Mouse (Mus musculus) neural tube, embryonic 15.5 days (tissue): ENCODE measurements around the gene Gm6871. TPM values are rescaled to one million over a fixed set of nuclear protein-coding genes. Genes with fewer than 3 reads are reported as not detected.
"Not testable (repeated sequence)": the region's sequence is repeated elsewhere in the genome, so short reads cannot be mapped to it uniquely, and the experiment has no call there.

Experiments used
- ATAC-seq: fragments of 200-750 bp; cut with Nextera tagmentation; 2 replicates; pipeline ENCODE4 v1.8.0; 2017; ENCODE audit warnings: mild to moderate bottlenecking, moderate TSS enrichment, moderate library complexity; ENCODE audit not compliant: low FRiP score
- H3K27ac ChIP-seq: fragments of 300-500 bp; sonication (generic); replicated peaks from 2 replicates; pipeline ENCODE4 v1.5.1; 2015; ENCODE audit warnings: mild to moderate bottlenecking, inconsistent platforms
- H3K27me3 ChIP-seq: fragments of 300-500 bp; sonication (generic); replicated peaks from 2 replicates; pipeline ENCODE4 v1.6.1; 2015; ENCODE audit warnings: inconsistent platforms
- H3K36me3 ChIP-seq: fragments of 300-500 bp; sonication (generic); 2 replicates; pipeline ENCODE4 v1.6.1; 2015; ENCODE audit warnings: inconsistent platforms
- H3K4me1 ChIP-seq: fragments of 300-500 bp; sonication (generic); 2 replicates; pipeline ENCODE4 v1.6.1; 2015; ENCODE audit warnings: inconsistent platforms
- H3K4me2 ChIP-seq: fragments of 300-500 bp; sonication (generic); 2 replicates; pipeline ENCODE4 v1.6.1; 2015; ENCODE audit warnings: inconsistent platforms, mild to moderate bottlenecking, moderate library complexity
- H3K4me3 ChIP-seq: fragments of 300-500 bp; sonication (generic); replicated peaks from 2 replicates; pipeline ENCODE4 v1.5.1; 2015; ENCODE audit warnings: mild to moderate bottlenecking, inconsistent platforms
- H3K9ac ChIP-seq: fragments of 300-500 bp; sonication (generic); replicated peaks from 2 replicates; pipeline ENCODE4 v1.6.1; 2015; ENCODE audit warnings: mild to moderate bottlenecking, inconsistent platforms
- H3K9me3 ChIP-seq: fragments of 300-500 bp; sonication (generic); replicated peaks from 2 replicates; pipeline ENCODE4 v1.6.1; 2016; ENCODE audit warnings: inconsistent platforms
- WGBS: fragments of 180-500 bp; shearing (Covaris S2); methylation state at CpG from one replicate; pipeline ENCODE4 v1.1.7; 2015; ENCODE audit warnings: mixed read lengths; 5-methylcytosine and 5-hydroxymethylcytosine counted together
- polyA plus RNA-seq: library from polyadenylated mRNA; unstranded; fragments of >200 nt; fragmentation: Nextera tagmentation; extraction: Ambion mirVana; gene quantifications from 2 replicates; pipeline ENCODE4 v1.2.1, GENCODE M21; 2015

Gene Gm6871
- 0.19 TPM in 1 of 2 replicates, not detected in the other for polyA plus RNA-seq

- not testable (repeated sequence) for H3K4me3 ChIP-seq, H3K4me1 ChIP-seq, H3K27ac ChIP-seq, ATAC-seq, H3K4me2 ChIP-seq, H3K9ac ChIP-seq, H3K9me3 ChIP-seq, H3K27me3 ChIP-seq, H3K36me3 ChIP-seq
- 88% methylated on average over 6 of the region's 6 CpGs for WGBS
These were observed at the start of gene Gm6871 for GRCm38 (mm10) chr7:41573562-41573961. TSS of gene Gm6871 (minus strand) at chr7:41573662.

GRCm38 (mm10) chr7:41616241-41616640 lies 42.8 kb upstream of the Gm6871 start:
- not testable (repeated sequence) for H3K9ac ChIP-seq, H3K4me1 ChIP-seq, H3K9me3 ChIP-seq, ATAC-seq, H3K4me2 ChIP-seq, H3K4me3 ChIP-seq, H3K27me3 ChIP-seq, H3K27ac ChIP-seq
- peaks cover 52% of the 10 kb centered on the region for H3K36me3 ChIP-seq
- 100% methylated on average over 1 of the region's 1 CpGs for WGBS

- Histone ChIP-seq H3K4me3 (no peak overlapping the region), H3K4me1 (no peaks in the 10 kb centered on the region), H3K4me2 (no peak overlapping the region), H3K9me3 (no peaks in the 10 kb centered on the region), H3K9ac (no peak overlapping the region), H3K27ac (no peak overlapping the region), H3K27me3 (no peaks in the 10 kb centered on the region), H3K36me3 (peaks cover 43% of the 10 kb centered on the region)
- no peak for ATAC-seq
- 91% methylated on average over 3 of the region's 3 CpGs for WGBS
These were observed 38.2 kb upstream of the Gm6871 start for GRCm38 (mm10) chr7:41611654-41612053.

GRCm38 (mm10) chr7:41599932-41600548 lies 26.6 kb upstream of the Gm6871 start:
- 19% methylated on average over 3 of the region's 3 CpGs for WGBS
- no peak for ATAC-seq
- no peak overlapping the region for H3K27ac ChIP-seq

GRCm38 (mm10) chr7:41599034-41599813 lies 25.8 kb upstream of the Gm6871 start, which contains the start of gene 2610021A01Rik:
TSS of gene 2610021A01Rik (plus strand) at chr7:41599230.
- Histone ChIP-seq H3K4me2 (peak within 1 kb of the TSS; percentile 81), H3K27me3 (no peaks in the 10 kb centered on the region)
- WGBS: under 1% methylated on average over 41 of the region's 41 CpGs

More at GRCm38 (mm10) chr7:41599932-41600548, 26.6 kb upstream of the Gm6871 start:
- Histone ChIP-seq H3K4me2 (peak overlapping the region; percentile 81), H3K9ac (peak overlapping the region; percentile 68), H3K27me3 (no peaks in the 10 kb centered on the region), H3K4me1 (peaks cover 23% of the 10 kb centered on the region), H3K36me3 (no peaks in the 10 kb centered on the region), H3K4me3 (peak overlapping the region; percentile 67), H3K9me3 (no peaks in the 10 kb centered on the region)

GRCm38 (mm10) chr7:41598615-41599014 lies 25.2 kb upstream of the Gm6871 start:
- Histone ChIP-seq H3K27me3 (no peaks in the 10 kb centered on the region), H3K9me3 (no peaks in the 10 kb centered on the region), H3K4me2 (peak overlapping the region; percentile 81), H3K9ac (peak overlapping the region; percentile 47), H3K4me1 (peaks cover 23% of the 10 kb centered on the region), H3K36me3 (no peaks in the 10 kb centered on the region), H3K27ac (peak overlapping the region; percentile 70; the same call in 1 of the 2 replicates), H3K4me3 (peak overlapping the region; percentile 67)
- WGBS: 46% methylated on average over 5 of the region's 5 CpGs
- peak; percentile 58 for ATAC-seq

More at GRCm38 (mm10) chr7:41599034-41599813, 25.8 kb upstream of the Gm6871 start, which contains the start of gene 2610021A01Rik:
- Histone ChIP-seq H3K27ac (peak within 1 kb of the TSS; percentile 76), H3K36me3 (no peaks in the 10 kb centered on the region), H3K9ac (peak within 1 kb of the TSS; percentile 68), H3K9me3 (no peaks in the 10 kb centered on the region), H3K4me1 (peaks cover 23% of the 10 kb centered on the region), H3K4me3 (peak within 1 kb of the TSS; percentile 67)
- peak; percentile 99 for ATAC-seq

GRCm38 (mm10) chr7:41587831-41588230 lies 14.4 kb upstream of the Gm6871 start:
- not testable (repeated sequence) for H3K4me1 ChIP-seq, H3K36me3 ChIP-seq, H3K9ac ChIP-seq, H3K27me3 ChIP-seq, H3K27ac ChIP-seq, H3K4me2 ChIP-seq, H3K9me3 ChIP-seq, ATAC-seq, H3K4me3 ChIP-seq

GRCm38 (mm10) chr7:41582028-41582427 lies 8.6 kb upstream of the Gm6871 start:
- Histone ChIP-seq H3K27ac (no peak overlapping the region), H3K9ac (no peak overlapping the region), H3K9me3 (no peaks in the 10 kb centered on the region), H3K4me2 (no peak overlapping the region), H3K4me1 (no peaks in the 10 kb centered on the region), H3K4me3 (no peak overlapping the region), H3K27me3 (no peaks in the 10 kb centered on the region), H3K36me3 (no peaks in the 10 kb centered on the region)
- no peak for ATAC-seq

- H3K4me1 ChIP-seq: no peaks in the 10 kb centered on the region
- WGBS: 95% methylated on average over 2 of the region's 2 CpGs
- H3K27me3 ChIP-seq: no peaks in the 10 kb centered on the region
- H3K27ac ChIP-seq: no peak overlapping the region
- H3K4me2 ChIP-seq: no peak overlapping the region
- H3K9me3 ChIP-seq: peaks cover 5% of the 10 kb centered on the region; the same call in 1 of the 2 replicates
- H3K36me3 ChIP-seq: no peaks in the 10 kb centered on the region
- H3K4me3 ChIP-seq: no peak overlapping the region
- ATAC-seq: no peak
- H3K9ac ChIP-seq: no peak overlapping the region
These were observed 4.5 kb upstream of the Gm6871 start for GRCm38 (mm10) chr7:41577956-41578355.

GRCm38 (mm10) chr7:41560681-41561080 lies 12.8 kb downstream of the Gm6871 start:
- Histone ChIP-seq H3K9ac (no peak overlapping the region), H3K4me1 (no peaks in the 10 kb centered on the region), H3K4me2 (no peak overlapping the region), H3K27ac (no peak overlapping the region), H3K36me3 (no peaks in the 10 kb centered on the region), H3K9me3 (peaks cover 2% of the 10 kb centered on the region; the same call in 1 of the 2 replicates), H3K4me3 (no peak overlapping the region), H3K27me3 (no peaks in the 10 kb centered on the region)
- WGBS: 72% methylated on average over 8 of the region's 8 CpGs
- ATAC-seq: no peak

- Histone ChIP-seq H3K36me3 (no peaks in the 10 kb centered on the region), H3K4me2 (no peak overlapping the region), H3K9me3 (0 out of 2 replicates have a peak, but pooled peaks cover 2% of the 10 kb centered on the region), H3K4me1 (no peaks in the 10 kb centered on the region), H3K27ac (no peak overlapping the region), H3K4me3 (no peak overlapping the region), H3K27me3 (no peaks in the 10 kb centered on the region), H3K9ac (no peak overlapping the region)
- 85% methylated on average over 3 of the region's 3 CpGs for WGBS
- ATAC-seq: no peak
These were observed 60.8 kb downstream of the Gm6871 start for GRCm38 (mm10) chr7:41512672-41513071.

- no peaks in the 10 kb centered on the region for H3K27me3 ChIP-seq
- H3K9ac ChIP-seq: no peak overlapping the region
- no peaks in the 10 kb centered on the region for H3K9me3 ChIP-seq
- 14% methylated on average over 1 of the region's 1 CpGs for WGBS
- no peak overlapping the region for H3K4me2 ChIP-seq
- no peak overlapping the region for H3K27ac ChIP-seq
- ATAC-seq: no peak
- no peaks in the 10 kb centered on the region for H3K36me3 ChIP-seq
- no peak overlapping the region for H3K4me3 ChIP-seq
- H3K4me1 ChIP-seq: no peaks in the 10 kb centered on the region
These were observed 61.3 kb downstream of the Gm6871 start for GRCm38 (mm10) chr7:41512207-41512606.
